10 mouse cellular contexts compared by ENCODE assay signal in genomic region chr13:58523011-58523760, GRCm38 (mm10).
DNase-seq lines count a peak whose midpoint lies in the region; ATAC-seq and TF ChIP-seq lines count a peak whose summit lies in the region.
"Had no signal": no experiment of that assay in that cellular context is flagged by ENCODE, and none has a peak within 500 bp of the region (broad histone marks: within the 10 kb centered on the region; RNA-seq: fewer than 3 reads in every experiment).

No protein-coding gene starts in this region.

- H3K9me3 ChIP-seq in heart, embryonic 10.5 days: no peaks in the 10 kb centered on the region
- H3K9me3 ChIP-seq in midbrain, postnatal 0 days (ENCODE audit: low read length): no peaks in the 10 kb centered on the region
- no peaks in the 10 kb centered on the region for H3K9me3 ChIP-seq in midbrain, embryonic 10.5 days (replicated peaks)
- H3K9me3 ChIP-seq in limb, embryonic 13.5 days: no peaks in the 10 kb centered on the region
- H3K9me3 ChIP-seq in stomach, embryonic 15.5 days: no peaks in the 10 kb centered on the region

- H3K4me3 ChIP-seq in heart, embryonic 10.5 days: peak overlapping the region; percentile 48
- no peak overlapping the region for H3K4me3 ChIP-seq in midbrain, postnatal 0 days (ENCODE audit: low read depth, low read length)
- H3K4me3 ChIP-seq in midbrain, embryonic 10.5 days: no peak overlapping the region
- peak overlapping the region; percentile 25 for H3K4me3 ChIP-seq in limb, embryonic 13.5 days
- H3K4me3 ChIP-seq in stomach, embryonic 15.5 days (replicated peaks): peak overlapping the region; percentile 1; the same call in 1 of the 2 replicates
- no peak overlapping the region for H3K4me3 ChIP-seq in layer of hippocampus, adult 2 months

- no peak for DNase-seq in heart, embryonic 10.5 days (ENCODE audit: low spot score)
- no peak for DNase-seq in heart, postnatal 10 days
- DNase-seq in midbrain, postnatal 0 days (ENCODE audit: low spot score): no peak
- no peak for DNase-seq in midbrain, embryonic 10.5 days (ENCODE audit: low spot score)
- DNase-seq in layer of hippocampus, adult 2 months (ENCODE audit: low spot score in 2 of 2): no peak
- DNase-seq in left cerebral cortex, adult 9 months (ENCODE audit: low spot score in 2 of 2): no peak
- DNase-seq: midbrain, embryonic 14.5 days had no signal

- WGBS in heart, embryonic 10.5 days: 8% methylated on average over 20 of the region's 20 CpGs
- 36% methylated on average over 20 of the region's 20 CpGs for WGBS in midbrain, postnatal 0 days
- WGBS in midbrain, embryonic 10.5 days: 32% methylated on average over 20 of the region's 20 CpGs
- 12% methylated on average over 20 of the region's 20 CpGs for WGBS in limb, embryonic 13.5 days
- 6% methylated on average over 20 of the region's 20 CpGs for WGBS in stomach, embryonic 15.5 days

- H3K36me3 ChIP-seq in heart, embryonic 10.5 days: no peaks in the 10 kb centered on the region
- H3K36me3 ChIP-seq in midbrain, postnatal 0 days (ENCODE audit: insufficient read depth, low read length): no peaks in the 10 kb centered on the region
- H3K36me3 ChIP-seq in midbrain, embryonic 10.5 days: no peaks in the 10 kb centered on the region
- no peaks in the 10 kb centered on the region for H3K36me3 ChIP-seq in limb, embryonic 13.5 days
- H3K36me3 ChIP-seq in stomach, embryonic 15.5 days: no peaks in the 10 kb centered on the region

- H3K9ac ChIP-seq in midbrain, postnatal 0 days (replicated peaks; ENCODE audit: low read length, poor library complexity, severe bottlenecking): no peak overlapping the region
- peak overlapping the region; percentile 54 for H3K9ac ChIP-seq in limb, embryonic 13.5 days
- no peak overlapping the region for H3K9ac ChIP-seq in stomach, embryonic 15.5 days

- H3K4me1 ChIP-seq in heart, embryonic 10.5 days: peaks cover 28% of the 10 kb centered on the region
- no peaks in the 10 kb centered on the region for H3K4me1 ChIP-seq in midbrain, postnatal 0 days (ENCODE audit: insufficient read depth, low read length)
- H3K4me1 ChIP-seq in midbrain, embryonic 10.5 days: peaks cover 25% of the 10 kb centered on the region
- H3K4me1 ChIP-seq in limb, embryonic 13.5 days: peaks cover 20% of the 10 kb centered on the region
- H3K4me1 ChIP-seq in stomach, embryonic 15.5 days: peaks cover 8% of the 10 kb centered on the region; the same call in 1 of the 2 replicates

- ATAC-seq in midbrain, postnatal 0 days (ENCODE audit: low FRiP score): peak; percentile 16; the same call in 1 of the 2 replicates
- ATAC-seq in limb, embryonic 13.5 days (ENCODE audit: low FRiP score, low read depth): no peak
- peak; percentile 77 for ATAC-seq in stomach, embryonic 15.5 days (ENCODE audit: insufficient read depth, low FRiP score, low read depth)
- ATAC-seq: forebrain, embryonic 16.5 days had no signal

- peak overlapping the region; percentile 15; the same call in 1 of the 2 replicates for H3K4me2 ChIP-seq in midbrain, postnatal 0 days (ENCODE audit: low read depth, low read length, poor library complexity, severe bottlenecking)
- H3K4me2 ChIP-seq in limb, embryonic 13.5 days (replicated peaks): peak overlapping the region; percentile 60
- peak overlapping the region; percentile 45 for H3K4me2 ChIP-seq in stomach, embryonic 15.5 days

- H3K27ac ChIP-seq in heart, embryonic 10.5 days: peak overlapping the region; percentile 63; the same call in 1 of the 2 replicates
- no peak overlapping the region for H3K27ac ChIP-seq in midbrain, postnatal 0 days (ENCODE audit: low read depth, low read length)
- H3K27ac ChIP-seq in midbrain, embryonic 10.5 days (replicated peaks): no peak overlapping the region
- H3K27ac ChIP-seq in limb, embryonic 13.5 days: no peak overlapping the region
- no peak overlapping the region for H3K27ac ChIP-seq in stomach, embryonic 15.5 days
- no peak overlapping the region for H3K27ac ChIP-seq in layer of hippocampus, adult 2 months

- no peak for TF ChIP-seq CTCF in midbrain, postnatal 0 days (IDR thresholded peaks at IDR 0.05)
- TF ChIP-seq CTCF in layer of hippocampus, adult 2 months (conservative IDR thresholded peaks at IDR 0.05): no peak

- peaks cover 10% of the 10 kb centered on the region; the same call in 1 of the 2 replicates for H3K27me3 ChIP-seq in heart, embryonic 10.5 days (ENCODE audit: insufficient read depth, poor library complexity, severe bottlenecking)
- H3K27me3 ChIP-seq in midbrain, postnatal 0 days (ENCODE audit: insufficient read depth, low read length): no peaks in the 10 kb centered on the region
- peaks cover 15% of the 10 kb centered on the region for H3K27me3 ChIP-seq in midbrain, embryonic 10.5 days (ENCODE audit: low read depth, poor library complexity, severe bottlenecking)
- peaks cover 14% of the 10 kb centered on the region; the same call in 1 of the 2 replicates for H3K27me3 ChIP-seq in limb, embryonic 13.5 days
- H3K27me3 ChIP-seq in stomach, embryonic 15.5 days (replicated peaks): no peaks in the 10 kb centered on the region

- intact Hi-C loops in heart, postnatal 10 days (cut with DNase I): no loop called here

Comparison
In these comparisons a context has a peak if more than half of its experiments do, and no peak if none do; other contexts are left out.
1. H3K4me3 ChIP-seq: peak in heart, embryonic 10.5 days (single experiment), limb, embryonic 13.5 days (single experiment) and stomach, embryonic 15.5 days (single experiment); none in midbrain, postnatal 0 days (single experiment), midbrain, embryonic 10.5 days (single experiment) and layer of hippocampus, adult 2 months (single experiment).
2. Peak in every context shown above with its lines, with median percentiles within 50 percentile points of each other: H3K4me2 ChIP-seq.